ENCODE assay signal across 21 mouse cellular contexts in genomic region chr17:5453657-5454056, GRCm38 (mm10). TPM values are rescaled to one million over a fixed set of nuclear protein-coding genes. Genes with fewer than 3 reads are reported as not detected.
DNase-seq lines count a peak whose midpoint lies in the region; ATAC-seq and TF ChIP-seq lines count a peak whose summit lies in the region.
"Had no signal": no experiment of that assay in that cellular context is flagged by ENCODE, and none has a peak within 500 bp of the region (broad histone marks: within the 10 kb centered on the region; RNA-seq: fewer than 3 reads in every experiment).

No protein-coding gene starts in this region.

- no peak overlapping the region for H3K4me2 ChIP-seq in forebrain, embryonic 14.5 days (ENCODE audit: low read length)
- no peak overlapping the region for H3K4me2 ChIP-seq in forebrain, postnatal 0 days (ENCODE audit: low read depth)
- H3K4me2 ChIP-seq: embryonic facial prominence, embryonic 13.5 days; embryonic facial prominence, embryonic 15.5 days; forebrain, embryonic 15.5 days had no signal

- H3K4me1 ChIP-seq in forebrain, embryonic 14.5 days (ENCODE audit: control insufficient read depth, insufficient read depth, low read length) = no peaks in the 10 kb centered on the region
- no peaks in the 10 kb centered on the region for H3K4me1 ChIP-seq in forebrain, postnatal 0 days (ENCODE audit: insufficient read depth)
- no peaks in the 10 kb centered on the region for H3K4me1 ChIP-seq in embryonic facial prominence, embryonic 10.5 days
- H3K4me1 ChIP-seq: embryonic facial prominence, embryonic 13.5 days; embryonic facial prominence, embryonic 15.5 days; forebrain, embryonic 10.5 days; forebrain, embryonic 15.5 days had no signal

- peak; percentile 18 to 51 for DNase-seq in cerebellum, postnatal 14 days
- no peak for DNase-seq in cerebellum, adult 11-12 months
- peak; percentile 3 for DNase-seq in forebrain, embryonic 14.5 days (ENCODE audit: low spot score)
- no peak for DNase-seq in forebrain, postnatal 0 days
- peak; percentile 12 for DNase-seq in left cerebral cortex, postnatal 4 days
- no peak for DNase-seq in left cerebral cortex, adult 9 months (ENCODE audit: low spot score in 2 of 2)
- peak; percentile 45 for DNase-seq in brain, adult 2 months (ENCODE audit: low read depth, low spot score)
- no peak for DNase-seq in embryonic facial prominence, embryonic 10.5 days (ENCODE audit: low spot score)
- DNase-seq: adrenal gland, adult 2 months; adrenal gland, postnatal 10 days; adrenal gland, postnatal 25 days; cerebellum, adult 2 months; cerebellum, adult 9-10 months; gastrocnemius, adult 2 months had no signal

- H3K27ac ChIP-seq in forebrain, embryonic 14.5 days (ENCODE audit: low read depth, low read length) = no peak overlapping the region
- no peak overlapping the region for H3K27ac ChIP-seq in forebrain, postnatal 0 days (ENCODE audit: low read depth, low read length)
- H3K27ac ChIP-seq in embryonic facial prominence, embryonic 10.5 days (replicated peaks) = no peak overlapping the region
- H3K27ac ChIP-seq: embryonic facial prominence, embryonic 13.5 days; embryonic facial prominence, embryonic 15.5 days; forebrain, embryonic 10.5 days; forebrain, embryonic 15.5 days; gastrocnemius, adult 2 months had no signal

- H3K9me3 ChIP-seq in forebrain, embryonic 14.5 days (replicated peaks; ENCODE audit: control insufficient read depth, low read length) = no peaks in the 10 kb centered on the region
- H3K9me3 ChIP-seq in forebrain, postnatal 0 days (ENCODE audit: low read length) = no peaks in the 10 kb centered on the region
- no peaks in the 10 kb centered on the region for H3K9me3 ChIP-seq in embryonic facial prominence, embryonic 10.5 days
- H3K9me3 ChIP-seq: embryonic facial prominence, embryonic 13.5 days; embryonic facial prominence, embryonic 15.5 days; forebrain, embryonic 10.5 days; forebrain, embryonic 15.5 days had no signal

- no peak overlapping the region for H3K4me3 ChIP-seq in forebrain, embryonic 14.5 days (ENCODE audit: low read depth, low read length)
- H3K4me3 ChIP-seq in forebrain, postnatal 0 days (ENCODE audit: low read depth, low read length) = no peak overlapping the region
- H3K4me3 ChIP-seq in embryonic facial prominence, embryonic 10.5 days = no peak overlapping the region
- H3K4me3 ChIP-seq: embryonic facial prominence, embryonic 13.5 days; embryonic facial prominence, embryonic 15.5 days; erythroblast, embryonic 14.5 days; forebrain, embryonic 10.5 days; forebrain, embryonic 15.5 days; gastrocnemius, adult 2 months had no signal

- intact Hi-C loops in left cerebral cortex, postnatal 4 days (cut with DNase I) = no loop called here

- no peak for TF ChIP-seq CTCF in forebrain, postnatal 0 days (IDR thresholded peaks at IDR 0.05; ENCODE audit: low read depth)

- H3K9ac ChIP-seq in forebrain, embryonic 14.5 days (ENCODE audit: low read length) = no peak overlapping the region
- H3K9ac ChIP-seq in forebrain, postnatal 0 days = no peak overlapping the region
- H3K9ac ChIP-seq: embryonic facial prominence, embryonic 13.5 days; embryonic facial prominence, embryonic 15.5 days; forebrain, embryonic 15.5 days had no signal

- WGBS in forebrain, embryonic 14.5 days = 73% methylated on average over 4 of the region's 4 CpGs
- WGBS in forebrain, postnatal 0 days = 77% methylated on average over 4 of the region's 4 CpGs
- WGBS in embryonic facial prominence, embryonic 10.5 days = 81% methylated on average over 4 of the region's 4 CpGs

- no peaks in the 10 kb centered on the region for H3K36me3 ChIP-seq in forebrain, embryonic 14.5 days (ENCODE audit: control insufficient read depth, insufficient read depth, low read length)
- H3K36me3 ChIP-seq in forebrain, postnatal 0 days (ENCODE audit: insufficient read depth) = no peaks in the 10 kb centered on the region
- no peaks in the 10 kb centered on the region for H3K36me3 ChIP-seq in embryonic facial prominence, embryonic 10.5 days (replicated peaks)
- H3K36me3 ChIP-seq: embryonic facial prominence, embryonic 13.5 days; embryonic facial prominence, embryonic 15.5 days; forebrain, embryonic 10.5 days; forebrain, embryonic 15.5 days had no signal

- no peak for ATAC-seq in forebrain, embryonic 14.5 days
- ATAC-seq in forebrain, postnatal 0 days = no peak
- ATAC-seq: forebrain, embryonic 15.5 days had no signal

- no peaks in the 10 kb centered on the region for H3K27me3 ChIP-seq in forebrain, embryonic 14.5 days (replicated peaks; ENCODE audit: control insufficient read depth, insufficient read depth, low read length)
- H3K27me3 ChIP-seq in forebrain, postnatal 0 days (ENCODE audit: insufficient read depth, low read length) = peaks cover 5% of the 10 kb centered on the region; the same call in 1 of the 2 replicates
- peaks cover under 1% of the 10 kb centered on the region for H3K27me3 ChIP-seq in embryonic facial prominence, embryonic 10.5 days (replicated peaks; ENCODE audit: low read depth, poor library complexity, severe bottlenecking)
- H3K27me3 ChIP-seq: embryonic facial prominence, embryonic 15.5 days; forebrain, embryonic 15.5 days had no signal

RNA-seq across cellular contexts. Expression of gene Tmem242, which starts 13.6 kb away (rescaled TPM):
- polyA plus RNA-seq in forebrain, embryonic 14.5 days (2014; fragmentation: Nextera tagmentation; extraction: Ambion mirVana) = 115 and 124 TPM in 2 replicates
- total RNA-seq in forebrain, postnatal 0 days (2014; rRNA removed) = 96.4 and 180 TPM in 2 replicates
- polyA plus RNA-seq in forebrain, postnatal 0 days (2015; fragmentation: Nextera tagmentation; extraction: Ambion mirVana) = 122 and 123 TPM in 2 replicates
- total RNA-seq in left cerebral cortex, postnatal 4 days (2021) = 10 to 100 TPM; 67.6 to 71.8 TPM
- 135 and 137 TPM in 2 replicates for polyA plus RNA-seq in embryonic facial prominence, embryonic 10.5 days (2016; fragmentation: Nextera tagmentation; extraction: Ambion mirVana)

RNA-seq across cellular contexts. Expression of gene Ldhal6b, which starts 35.1 kb away (rescaled TPM):
- not detected in 2 replicates for polyA plus RNA-seq in forebrain, embryonic 14.5 days (2014; fragmentation: Nextera tagmentation; extraction: Ambion mirVana)
- total RNA-seq in forebrain, postnatal 0 days (2014; rRNA removed) = 0.15 and 1.3 TPM in 2 replicates
- polyA plus RNA-seq in forebrain, postnatal 0 days (2015; fragmentation: Nextera tagmentation; extraction: Ambion mirVana) = 0.16 TPM in 1 of 2 replicates, not detected in the other
- 1 to 10 TPM; 1.9 to 2.0 TPM for total RNA-seq in left cerebral cortex, postnatal 4 days (2021)
- not detected in 2 replicates for polyA plus RNA-seq in embryonic facial prominence, embryonic 10.5 days (2016; fragmentation: Nextera tagmentation; extraction: Ambion mirVana)
- polyA plus RNA-seq: C2C12; embryonic facial prominence, embryonic 11.5 days; embryonic facial prominence, embryonic 13.5 days; embryonic facial prominence, embryonic 15.5 days; erythroblast, embryonic 14.5 days; forebrain, embryonic 10.5 days; forebrain, embryonic 15.5 days had no signal

RNA-seq across cellular contexts. Expression of gene Zdhhc14, which starts 38.7 kb away (rescaled TPM):
- 4.7 and 8.1 TPM in 2 replicates for polyA plus RNA-seq in forebrain, embryonic 14.5 days (2014; fragmentation: Nextera tagmentation; extraction: Ambion mirVana)
- total RNA-seq in forebrain, postnatal 0 days (2014; rRNA removed) = 16.3 and 16.7 TPM in 2 replicates
- polyA plus RNA-seq in forebrain, postnatal 0 days (2015; fragmentation: Nextera tagmentation; extraction: Ambion mirVana) = 6.7 and 9.9 TPM in 2 replicates
- total RNA-seq in left cerebral cortex, postnatal 4 days (2021) = 10 to 100 TPM; 15.1 to 15.2 TPM
- 1.2 TPM in 2 replicates for polyA plus RNA-seq in embryonic facial prominence, embryonic 10.5 days (2016; fragmentation: Nextera tagmentation; extraction: Ambion mirVana)

Comparison
In these comparisons a context has a peak if more than half of its experiments do, and no peak if none do; other contexts are left out.
1. DNase-seq: peak in cerebellum, postnatal 14 days (2 of 2), forebrain, embryonic 14.5 days (single experiment), left cerebral cortex, postnatal 4 days (single experiment) and brain, adult 2 months (single experiment); none in cerebellum, adult 11-12 months (single experiment), forebrain, postnatal 0 days (single experiment), left cerebral cortex, adult 9 months (0 of 2) and embryonic facial prominence, embryonic 10.5 days (single experiment).